Mouse (Mus musculus): ENCODE data around the gene Nod1.

DNA sequence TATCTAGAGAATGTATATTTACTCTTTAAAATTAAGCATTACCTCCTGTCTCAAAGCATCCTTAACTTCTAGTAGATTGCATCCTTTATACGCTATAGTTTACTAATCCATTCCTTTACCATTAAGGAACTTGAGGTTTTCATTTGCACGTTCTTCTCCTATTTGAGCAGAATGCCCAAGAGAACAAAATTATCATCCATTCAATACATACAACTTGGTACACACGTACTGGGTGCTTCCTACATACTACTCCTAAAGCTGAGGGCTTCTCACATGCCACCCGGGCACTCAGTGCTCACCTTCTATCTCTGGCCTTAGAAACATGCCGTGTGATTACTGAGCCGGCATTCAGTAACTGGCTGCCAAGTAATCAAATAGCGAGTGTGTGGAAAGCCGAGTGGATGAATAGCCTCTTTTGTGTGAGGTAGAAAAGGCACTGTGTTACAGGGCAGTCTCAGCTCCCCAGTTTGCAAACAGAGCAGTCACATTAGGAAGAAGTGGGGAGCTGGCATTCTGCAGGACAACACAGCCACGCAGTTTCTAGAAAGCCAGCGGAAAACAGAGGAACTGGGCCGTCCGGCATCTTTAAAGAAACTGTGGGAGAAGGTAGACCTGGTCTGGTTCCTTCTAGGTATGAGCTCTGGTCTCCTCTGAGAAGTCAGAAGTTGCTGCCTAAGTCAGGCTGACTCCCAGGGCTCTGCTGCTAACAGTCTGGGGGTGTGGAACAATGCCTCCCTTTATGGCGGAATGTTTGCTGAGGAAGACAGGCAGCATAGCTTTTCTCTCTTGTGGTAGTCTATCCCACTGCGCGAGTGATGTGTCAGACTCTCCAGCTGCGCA is 37.2 kb upstream of the Nod1 start:
- TF ChIP-seq EP300 (IDR thresholded peaks at IDR 0.05; ENCODE audit: low read depth) (no peak), CTCF (IDR thresholded peaks at IDR 0.05; ENCODE audit: low read depth) (no peak)

Measured in liver, embryonic 14.5 days (tissue).